Comparison of ENCODE assay signal across 19 mouse cellular contexts in the genomic region with DNA sequence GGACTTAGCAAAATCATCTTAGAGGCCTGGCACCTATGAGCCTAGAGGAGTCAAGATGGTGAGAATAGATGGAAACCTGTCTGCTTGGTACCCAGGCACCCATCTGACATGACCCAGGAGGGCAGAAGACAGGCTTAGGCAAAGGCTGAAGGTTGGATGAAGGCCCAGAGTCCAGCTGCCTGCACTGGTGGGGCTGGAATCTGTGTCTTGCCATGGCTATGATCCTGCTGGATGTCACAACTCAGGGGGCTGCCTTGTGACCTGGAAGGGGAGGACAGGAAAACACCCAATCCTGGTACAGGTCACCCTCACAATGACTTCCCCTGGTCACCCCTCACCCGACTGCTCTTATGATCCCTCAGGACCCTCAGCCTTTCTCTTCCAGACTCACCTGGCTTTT. TPM values are rescaled to one million over a fixed set of nuclear protein-coding genes. Genes with fewer than 3 reads are reported as not detected.
"Had no signal": no experiment of that assay in that cellular context is flagged by ENCODE, and none has a peak within 500 bp of the region (broad histone marks: within the 10 kb centered on the region; RNA-seq: fewer than 3 reads in every experiment).

No protein-coding gene starts in this region.

- H3K4me3 ChIP-seq: liver, embryonic 15.5 days; lung, embryonic 15.5 days; megakaryocyte, embryonic 14.5 days; midbrain, embryonic 13.5 days; midbrain, embryonic 15.5 days; neural tube, embryonic 12.5 days; stomach, embryonic 15.5 days had no signal

- H3K4me2 ChIP-seq: liver, embryonic 15.5 days; lung, embryonic 15.5 days; midbrain, embryonic 11.5 days; midbrain, embryonic 13.5 days; midbrain, embryonic 15.5 days; neural tube, embryonic 12.5 days; stomach, embryonic 15.5 days had no signal

- ATAC-seq: liver, postnatal 0 days; lung, postnatal 0 days; midbrain, embryonic 13.5 days; midbrain, embryonic 15.5 days had no signal

- H3K27ac ChIP-seq: liver, embryonic 15.5 days; lung, embryonic 15.5 days; macrophage; midbrain, embryonic 13.5 days; midbrain, embryonic 15.5 days; neural tube, embryonic 12.5 days; stomach, embryonic 15.5 days; stomach, postnatal 0 days had no signal

- H3K9ac ChIP-seq: liver, embryonic 15.5 days; liver, postnatal 0 days; lung, embryonic 15.5 days; midbrain, embryonic 13.5 days; midbrain, embryonic 15.5 days; neural tube, embryonic 12.5 days; stomach, embryonic 15.5 days had no signal

- H3K4me1 ChIP-seq: liver, embryonic 15.5 days; lung, embryonic 15.5 days; midbrain, embryonic 15.5 days; neural tube, embryonic 12.5 days; stomach, embryonic 15.5 days had no signal

- H3K36me3 ChIP-seq: liver, embryonic 15.5 days; lung, embryonic 15.5 days; midbrain, embryonic 13.5 days; midbrain, embryonic 15.5 days; neural tube, embryonic 12.5 days; stomach, embryonic 15.5 days had no signal

- H3K9me3 ChIP-seq: liver, embryonic 15.5 days; lung, embryonic 15.5 days; megakaryocyte, embryonic 14.5 days; midbrain, embryonic 13.5 days; midbrain, embryonic 15.5 days; neural tube, embryonic 12.5 days; stomach, embryonic 15.5 days had no signal

- H3K27me3 ChIP-seq: midbrain, embryonic 15.5 days; neural tube, embryonic 12.5 days; stomach, embryonic 15.5 days had no signal

- DNase-seq: liver, postnatal 0 days; lung, adult 2 months; right cerebral cortex, postnatal 14 days; thymus, adult 2 months; thymus, postnatal 25 days; thymus, postnatal 4 days had no signal

RNA-seq across cellular contexts. Expression of gene 6430571L13Rik, which starts 14.4 kb away (rescaled TPM):
- total RNA-seq: monocyte, adult 5-6 weeks; neutrophil, adult 5-6 weeks had no signal
- polyA plus RNA-seq: macrophage had no signal

RNA-seq across cellular contexts. Expression of gene Cacna2d2, which starts 44.6 kb away (rescaled TPM):
- total RNA-seq: monocyte, adult 5-6 weeks had no signal
- polyA plus RNA-seq: liver, postnatal 0 days; macrophage had no signal
